Mouse (Mus musculus) thymus, adult 2 months (tissue): ENCODE measurements around the gene Tekt4.

Experiments used
- CTCF ChIP-seq: fragments of 200-500 bp; IDR thresholded peaks from 2 replicates; pipeline ENCODE4 v1.5.1; 2012; ENCODE audit warnings: mild to moderate bottlenecking, control low read depth, low read length, moderate library complexity, borderline replicate concordance; ENCODE audit not compliant: control insufficient read depth, poor library complexity, insufficient read depth; ENCODE audit errors: extremely low read depth
- POLR2A ChIP-seq: fragments of 200-500 bp; IDR thresholded peaks from 2 replicates; pipeline ENCODE4 v1.6.1; 2012; ENCODE audit warnings: mild to moderate bottlenecking, low read length, control low read depth, moderate library complexity; ENCODE audit not compliant: control insufficient read depth, poor library complexity, insufficient read depth; ENCODE audit errors: extremely low read depth

GRCm38 (mm10) chr17:25475946-25476744, 21.7 kb downstream of the Tekt4 start:
- TF ChIP-seq POLR2A, result no peak
- no peak for TF ChIP-seq CTCF
